Comparison of ENCODE assay signal across 8 mouse cellular contexts in the genomic region with DNA sequence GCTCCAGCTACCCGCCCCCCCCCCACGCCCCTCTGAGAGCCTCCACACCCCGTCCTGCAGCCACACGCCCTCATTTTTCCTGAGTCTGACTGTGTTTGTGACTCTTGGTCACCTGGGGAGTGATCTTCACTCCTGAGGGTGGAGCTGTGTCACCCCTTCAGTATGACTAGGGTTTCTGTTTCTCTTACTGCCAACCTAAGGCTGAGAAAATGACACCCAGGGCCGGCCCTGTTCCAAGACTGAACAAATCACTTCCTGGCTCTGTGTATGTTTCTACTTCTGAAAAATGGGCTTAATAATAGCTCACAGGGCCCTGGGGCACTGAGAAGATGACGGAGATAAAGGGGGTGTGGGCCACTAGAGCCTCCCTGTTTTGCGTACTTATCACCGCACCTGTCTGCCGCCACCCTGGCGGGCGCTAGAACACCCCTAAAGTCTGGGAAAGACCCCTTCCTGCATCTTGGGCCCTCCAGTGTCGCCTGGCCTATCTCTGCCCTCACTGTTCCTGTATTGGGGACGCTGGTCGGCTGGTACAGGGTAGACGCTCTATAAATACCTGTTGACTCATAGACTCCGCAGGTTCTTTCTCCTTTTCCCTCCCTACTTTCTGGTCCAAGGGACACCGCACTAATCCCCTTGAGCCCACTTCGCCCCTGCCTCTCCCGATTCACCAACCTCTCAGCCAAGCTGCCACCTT. TPM values are rescaled to one million over a fixed set of nuclear protein-coding genes. Genes with fewer than 3 reads are reported as not detected.
A peak's percentile ranks its signal among the peaks of the same experiment; 100 is the strongest.
DNase-seq lines count a peak whose midpoint lies in the region; ATAC-seq and TF ChIP-seq lines count a peak whose summit lies in the region.

No protein-coding gene starts in this region.

- H3K36me3 ChIP-seq in heart, embryonic 14.5 days (ENCODE audit: control insufficient read depth, insufficient read depth, low read length): no peaks in the 10 kb centered on the region
- peaks cover 3% of the 10 kb centered on the region; the same call in 1 of the 2 replicates for H3K36me3 ChIP-seq in E14TG2a.4 (ENCODE audit: insufficient read depth, low read length)
- no peaks in the 10 kb centered on the region for H3K36me3 ChIP-seq in forebrain, embryonic 14.5 days (ENCODE audit: control insufficient read depth, insufficient read depth, low read length)
- H3K36me3 ChIP-seq in liver, embryonic 14.5 days (replicated peaks; ENCODE audit: control insufficient read depth, insufficient read depth, low read depth): no peaks in the 10 kb centered on the region

- peaks cover 11 to 12% of the 10 kb centered on the region in 2 experiments; a peak in 3 of 4 replicates for H3K4me1 ChIP-seq in heart, embryonic 14.5 days (ENCODE audit: control insufficient read depth in 2 of 2, insufficient read depth in 2 of 2, low read length in 2 of 2)
- H3K4me1 ChIP-seq in E14TG2a.4 (replicated peaks; ENCODE audit: low read depth, low read length): peaks cover 28% of the 10 kb centered on the region
- H3K4me1 ChIP-seq in forebrain, embryonic 14.5 days (ENCODE audit: control insufficient read depth, insufficient read depth, low read length): no peaks in the 10 kb centered on the region
- peaks cover 0 to 3% of the 10 kb centered on the region in 2 experiments; a peak in 2 of 4 replicates for H3K4me1 ChIP-seq in liver, embryonic 14.5 days (replicated peaks; ENCODE audit: control insufficient read depth in 2 of 2, insufficient read depth in 2 of 2, low read length in 1 of 2)

- no peaks in the 10 kb centered on the region for H3K9me3 ChIP-seq in heart, embryonic 14.5 days (ENCODE audit: control insufficient read depth, low read length)
- H3K9me3 ChIP-seq in E14TG2a.4 (ENCODE audit: low read length): no peaks in the 10 kb centered on the region
- H3K9me3 ChIP-seq in forebrain, embryonic 14.5 days (replicated peaks; ENCODE audit: control insufficient read depth, low read length): no peaks in the 10 kb centered on the region
- H3K9me3 ChIP-seq in liver, embryonic 14.5 days (ENCODE audit: control insufficient read depth, low read length): no peaks in the 10 kb centered on the region

- TF ChIP-seq CTCF in E14TG2a.4 (conservative IDR thresholded peaks at IDR 0.05; ENCODE audit: low read length): no peak
- no peak for TF ChIP-seq CTCF in liver, embryonic 14.5 days (IDR thresholded peaks at IDR 0.05; ENCODE audit: low read depth)

- H3K27me3 ChIP-seq in heart, embryonic 14.5 days (ENCODE audit: control insufficient read depth, insufficient read depth, low read length): no peaks in the 10 kb centered on the region; the same call in none of the 2 replicates
- peaks cover 52% of the 10 kb centered on the region for H3K27me3 ChIP-seq in E14TG2a.4 (ENCODE audit: insufficient read depth, low read length)
- peaks cover 15% of the 10 kb centered on the region for H3K27me3 ChIP-seq in forebrain, embryonic 14.5 days (replicated peaks; ENCODE audit: control insufficient read depth, insufficient read depth, low read length)
- H3K27me3 ChIP-seq in liver, embryonic 14.5 days (ENCODE audit: control insufficient read depth, insufficient read depth, low read length): peaks cover 2% of the 10 kb centered on the region; the same call in 1 of the 2 replicates

- peak overlapping the region; percentile 48 for H3K9ac ChIP-seq in heart, embryonic 14.5 days (ENCODE audit: low read length)
- H3K9ac ChIP-seq in forebrain, embryonic 14.5 days (ENCODE audit: low read length): no peak overlapping the region
- H3K9ac ChIP-seq in liver, embryonic 14.5 days (replicated peaks): no peak overlapping the region

- no peak for DNase-seq in heart, adult 11 months
- no peak for DNase-seq in forebrain, embryonic 14.5 days (ENCODE audit: low spot score)
- no peak for DNase-seq in liver, embryonic 14.5 days (ENCODE audit: low read depth in 3 of 3, low spot score in 3 of 3)
- no peak for DNase-seq in spleen, postnatal 36 days (ENCODE audit: low spot score in 2 of 2)
- DNase-seq in urinary bladder, postnatal 14 days (ENCODE audit: low spot score): no peak
- no peak for DNase-seq in urinary bladder, postnatal 4 days (ENCODE audit: low spot score in 2 of 2)

- ATAC-seq in heart, embryonic 14.5 days (ENCODE audit: insufficient number of reproducible peaks, insufficient read depth, low FRiP score, low read depth): no peak
- no peak for ATAC-seq in forebrain, embryonic 14.5 days
- no peak for ATAC-seq in liver, embryonic 14.5 days (ENCODE audit: insufficient read depth)

- H3K27ac ChIP-seq in heart, embryonic 14.5 days (replicated peaks in 1 of 2; ENCODE audit: control insufficient read depth in 1 of 2, insufficient read depth in 1 of 2, low read depth in 2 of 2, low read length in 2 of 2): no peak overlapping the region
- H3K27ac ChIP-seq in forebrain, embryonic 14.5 days (ENCODE audit: low read depth, low read length): no peak overlapping the region
- H3K27ac ChIP-seq in liver, embryonic 14.5 days: no peak overlapping the region

- peak overlapping the region; percentile 46 to 47 for H3K4me3 ChIP-seq in heart, embryonic 14.5 days (ENCODE audit: control insufficient read depth in 1 of 2, insufficient read depth in 1 of 2, low read depth in 1 of 2, low read length in 2 of 2)
- H3K4me3 ChIP-seq in E14TG2a.4 (replicated peaks; ENCODE audit: low read length): peak overlapping the region; percentile 76
- H3K4me3 ChIP-seq in forebrain, embryonic 14.5 days (ENCODE audit: low read depth, low read length): no peak overlapping the region
- no peak overlapping the region for H3K4me3 ChIP-seq in liver, embryonic 14.5 days (ENCODE audit: insufficient read depth in 1 of 2, low read depth in 2 of 2, low read length in 2 of 2)

- WGBS in heart, embryonic 14.5 days: 23% methylated on average over 19 of the region's 19 CpGs
- WGBS in forebrain, embryonic 14.5 days: 24% methylated on average over 19 of the region's 19 CpGs
- WGBS in liver, embryonic 14.5 days (ENCODE audit: insufficient replicate concordance): 24% methylated on average over 19 of the region's 19 CpGs

- TF ChIP-seq EP300 in liver, embryonic 14.5 days (IDR thresholded peaks at IDR 0.05; ENCODE audit: low read depth): no peak

- H3K4me2 ChIP-seq in heart, embryonic 14.5 days (ENCODE audit: low read length): peak overlapping the region; percentile 78
- H3K4me2 ChIP-seq in forebrain, embryonic 14.5 days (ENCODE audit: low read length): 0 out of 2 replicates have a peak overlapping the region, but pooled peaks have one; percentile 8
- peak overlapping the region; percentile 9; the same call in 1 of the 2 replicates for H3K4me2 ChIP-seq in liver, embryonic 14.5 days (ENCODE audit: low read depth)

RNA-seq across cellular contexts. Expression of gene Cnksr1, which starts 0.5 kb away (rescaled TPM):
- 0.57 and 0.62 TPM in 2 replicates for polyA plus RNA-seq in heart, embryonic 14.5 days (2014; fragmentation: Nextera tagmentation; extraction: Ambion mirVana)
- 0.36 TPM in 1 of 2 replicates, not detected in the other for polyA plus RNA-seq in forebrain, embryonic 14.5 days (2014; fragmentation: Nextera tagmentation; extraction: Ambion mirVana)
- 0.05 and 0.06 TPM in 2 replicates for polyA plus RNA-seq in liver, embryonic 14.5 days (2012; rRNA removed)
- polyA plus RNA-seq in liver, embryonic 14.5 days (2014; fragmentation: Nextera tagmentation; extraction: Ambion mirVana): 0.35 TPM in 1 of 2 replicates, not detected in the other

RNA-seq across cellular contexts. Expression of gene E130218I03Rik, which starts 5.7 kb away (rescaled TPM):
- polyA plus RNA-seq in heart, embryonic 14.5 days (2014; fragmentation: Nextera tagmentation; extraction: Ambion mirVana): 0.20 TPM in 1 of 2 replicates, not detected in the other
- polyA plus RNA-seq in forebrain, embryonic 14.5 days (2014; fragmentation: Nextera tagmentation; extraction: Ambion mirVana): 0.17 TPM in 1 of 2 replicates, not detected in the other
- polyA plus RNA-seq in liver, embryonic 14.5 days (2012; rRNA removed): not detected in 2 replicates
- not detected in 2 replicates for polyA plus RNA-seq in liver, embryonic 14.5 days (2014; fragmentation: Nextera tagmentation; extraction: Ambion mirVana)

RNA-seq across cellular contexts. Expression of gene Zfp593, which starts 7.7 kb away (rescaled TPM):
- 8.6 and 9.1 TPM in 2 replicates for polyA plus RNA-seq in heart, embryonic 14.5 days (2014; fragmentation: Nextera tagmentation; extraction: Ambion mirVana)
- 14.4 and 15.8 TPM in 2 replicates for polyA plus RNA-seq in forebrain, embryonic 14.5 days (2014; fragmentation: Nextera tagmentation; extraction: Ambion mirVana)
- 5.6 and 6.4 TPM in 2 replicates for polyA plus RNA-seq in liver, embryonic 14.5 days (2012; rRNA removed)
- polyA plus RNA-seq in liver, embryonic 14.5 days (2014; fragmentation: Nextera tagmentation; extraction: Ambion mirVana): 7.1 TPM in 2 replicates

RNA-seq across cellular contexts. Expression of gene Gm30191, which starts 9.0 kb away (rescaled TPM):
- polyA plus RNA-seq in heart, embryonic 14.5 days (2014; fragmentation: Nextera tagmentation; extraction: Ambion mirVana): not detected in 2 replicates
- not detected in 2 replicates for polyA plus RNA-seq in forebrain, embryonic 14.5 days (2014; fragmentation: Nextera tagmentation; extraction: Ambion mirVana)
- not detected in 2 replicates for polyA plus RNA-seq in liver, embryonic 14.5 days (2012; rRNA removed)
- polyA plus RNA-seq in liver, embryonic 14.5 days (2014; fragmentation: Nextera tagmentation; extraction: Ambion mirVana): not detected in 2 replicates

RNA-seq across cellular contexts. Expression of gene Catsper4, which starts 10.5 kb away (rescaled TPM):
- polyA plus RNA-seq in heart, embryonic 14.5 days (2014; fragmentation: Nextera tagmentation; extraction: Ambion mirVana): not detected in 2 replicates
- not detected in 2 replicates for polyA plus RNA-seq in forebrain, embryonic 14.5 days (2014; fragmentation: Nextera tagmentation; extraction: Ambion mirVana)
- not detected in 2 replicates for polyA plus RNA-seq in liver, embryonic 14.5 days (2012; rRNA removed)
- not detected in 2 replicates for polyA plus RNA-seq in liver, embryonic 14.5 days (2014; fragmentation: Nextera tagmentation; extraction: Ambion mirVana)

Comparison
In these comparisons a context has a peak if more than half of its experiments do, and no peak if none do; other contexts are left out.
1. H3K4me2 ChIP-seq: peak in every context shown above with its lines; median percentile 78 in heart, embryonic 14.5 days; 9 in liver, embryonic 14.5 days; 8 in forebrain, embryonic 14.5 days.
2. H3K4me3 ChIP-seq: peak in heart, embryonic 14.5 days (2 of 2) and E14TG2a.4 (single experiment); none in forebrain, embryonic 14.5 days (single experiment) and liver, embryonic 14.5 days (0 of 2).